Mouse (Mus musculus) spleen, adult 2 months (tissue): ENCODE data around the gene Catsper4.

Experiments
- CTCF ChIP-seq: fragments of 200-500 bp; IDR thresholded peaks from 2 replicates; pipeline ENCODE4 v1.5.1; 2011; ENCODE audit warnings: mild to moderate bottlenecking, inconsistent platforms; ENCODE audit not compliant: insufficient read depth, insufficient read length, insufficient replicate concordance; ENCODE audit errors: extremely low read depth
- POLR2A ChIP-seq: fragments of 200-500 bp; IDR thresholded peaks from 2 replicates; pipeline ENCODE4 v1.6.1; 2011; ENCODE audit warnings: low read depth, low read length, inconsistent platforms

- TF ChIP-seq POLR2A (no peak), CTCF (no peak)
Measured at GRCm38 (mm10) chr4:134256407-134257197, 29.4 kb upstream of the Catsper4 start.
